Mouse (Mus musculus) hindbrain, embryonic 14.5 days (tissue): ENCODE results near the gene Fam241a. TPM values are rescaled to one million over a fixed set of nuclear protein-coding genes. Genes with fewer than 3 reads are reported as not detected.

Experiments used
- ATAC-seq: fragments of 200-750 bp; cut with Nextera tagmentation; 2 replicates; pipeline ENCODE4 v1.8.0; 2017; ENCODE audit warnings: moderate number of reproducible peaks, mild to moderate bottlenecking, moderate TSS enrichment, moderate library complexity; ENCODE audit not compliant: low FRiP score
- DNase-seq: peaks from one replicate; pipeline ENCODE4 v3.0.0-alpha.2; 2015; ENCODE audit warnings: low spot score
- H3K27ac ChIP-seq: fragments of 300-500 bp; sonication (generic); 2 replicates; pipeline ENCODE4 v1.5.1; 2014; ENCODE audit warnings: mild to moderate bottlenecking, moderate library complexity
- H3K27me3 ChIP-seq: fragments of 300-500 bp; sonication (generic); 2 replicates; pipeline ENCODE4 v1.6.1; 2014; ENCODE audit warnings: mild to moderate bottlenecking, low read length, mixed read lengths; ENCODE audit not compliant: control insufficient read depth, insufficient read depth
- H3K36me3 ChIP-seq: fragments of 300-500 bp; sonication (generic); replicated peaks from 2 replicates; pipeline ENCODE4 v1.6.1; 2014; ENCODE audit not compliant: control insufficient read depth, insufficient read depth
- H3K4me1 ChIP-seq: fragments of 300-500 bp; sonication (generic); replicated peaks from 2 replicates; pipeline ENCODE4 v1.6.1; 2014; ENCODE audit warnings: antibody characterized with exemption, low read length, mixed read lengths; ENCODE audit not compliant: control insufficient read depth, insufficient read depth
- H3K4me2 ChIP-seq: fragments of 300-500 bp; sonication (generic); replicated peaks from 2 replicates; pipeline ENCODE4 v1.6.1; 2014; ENCODE audit warnings: mild to moderate bottlenecking, moderate library complexity
- H3K4me3 ChIP-seq: fragments of 300-500 bp; sonication (generic); replicated peaks from 2 replicates; pipeline ENCODE4 v1.5.1; 2014; ENCODE audit warnings: mild to moderate bottlenecking, low read length
- H3K9ac ChIP-seq: fragments of 300-500 bp; sonication (generic); 2 replicates; pipeline ENCODE4 v1.6.1; 2014
- H3K9me3 ChIP-seq: fragments of 300-500 bp; sonication (generic); 2 replicates; pipeline ENCODE4 v1.6.1; 2016; ENCODE audit warnings: low read length; ENCODE audit not compliant: control insufficient read depth
- WGBS: fragments of 180-500 bp; shearing (Covaris S2); extraction: QIAGEN DNeasy Blood & Tissue Kit; methylation state at CpG from one replicate; pipeline ENCODE4 v1.1.7; 2014; 5-methylcytosine and 5-hydroxymethylcytosine counted together
- polyA plus RNA-seq: library from polyadenylated mRNA; unstranded; fragments of >200 nt; fragmentation: Nextera tagmentation; extraction: Ambion mirVana; gene quantifications from 2 replicates; pipeline ENCODE4 v1.2.1, GENCODE M21; 2014

The Fam241a gene
- polyA plus RNA-seq, 1 experiment from 2014 or later = 10.4 TPM

DNA sequence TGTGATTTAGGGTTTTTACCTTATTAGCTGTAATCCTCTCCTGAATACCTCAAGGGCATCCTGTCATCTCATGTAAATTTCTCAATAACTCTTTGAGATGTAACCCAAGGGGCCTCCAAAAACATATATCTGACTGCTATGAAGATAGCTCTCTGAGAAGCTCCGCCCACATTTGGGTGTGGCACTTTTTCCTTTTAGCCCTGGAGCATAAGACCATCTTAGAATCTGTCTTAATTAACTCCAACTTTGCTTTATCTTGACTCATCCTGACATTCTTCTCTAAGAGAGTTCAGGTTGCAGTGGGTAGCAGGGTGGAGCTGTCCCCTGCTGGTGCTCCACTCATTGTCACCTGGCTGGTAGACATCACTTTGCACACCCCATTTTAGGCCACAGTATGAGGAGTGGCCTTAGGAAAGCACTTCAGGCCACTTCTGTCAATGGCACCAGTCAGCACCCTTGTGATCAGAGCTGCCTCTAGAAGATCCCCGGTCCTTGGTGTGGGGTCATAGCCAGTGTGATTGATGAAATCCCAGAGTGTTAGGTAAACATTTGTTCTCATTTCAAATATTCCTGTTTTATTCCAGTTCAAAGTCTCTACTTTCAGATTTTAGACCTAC is 52.7 kb downstream of the Fam241a start:
- no peak overlapping the region for H3K4me2 ChIP-seq
- H3K27me3 ChIP-seq = no peaks in the 10 kb centered on the region
- H3K4me1 ChIP-seq = 0 out of 2 replicates have a peak, but pooled peaks cover 1% of the 10 kb centered on the region
- no peak overlapping the region for H3K4me3 ChIP-seq
- ATAC-seq = no peak
- H3K27ac ChIP-seq = no peak overlapping the region
- DNase-seq = no peak
- 0 out of 2 replicates have a peak, but pooled peaks cover 4% of the 10 kb centered on the region for H3K9me3 ChIP-seq
- 88% methylated on average over 2 of the region's 2 CpGs for WGBS
- no peak overlapping the region for H3K9ac ChIP-seq
- no peaks in the 10 kb centered on the region for H3K36me3 ChIP-seq

DNA sequence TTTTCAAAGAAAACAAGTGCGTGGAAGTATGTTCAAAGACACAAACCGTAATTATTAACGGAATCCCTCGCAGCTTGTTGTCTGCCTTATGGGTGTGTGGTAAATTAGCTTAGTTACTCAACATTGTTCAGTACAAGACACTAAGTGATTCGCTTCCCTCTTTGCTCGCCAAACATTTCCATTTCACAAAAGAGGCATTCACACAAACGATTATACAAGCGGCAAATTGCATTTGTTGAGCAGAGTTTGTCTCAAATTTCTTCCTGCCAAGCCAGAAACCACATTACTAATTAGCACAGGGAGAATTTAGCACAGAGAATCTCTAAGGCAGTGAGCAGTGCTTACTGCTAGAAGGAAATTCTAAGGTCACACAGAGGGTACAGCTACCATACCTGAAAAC is 54.2 kb downstream of the Fam241a start:
- Histone ChIP-seq H3K36me3 (no peaks in the 10 kb centered on the region), H3K9ac (no peak overlapping the region), H3K27me3 (0 out of 2 replicates have a peak, but pooled peaks cover 1% of the 10 kb centered on the region), H3K4me1 (peaks cover 7% of the 10 kb centered on the region), H3K4me3 (no peak overlapping the region), H3K4me2 (no peak overlapping the region), H3K27ac (no peak overlapping the region), H3K9me3 (0 out of 2 replicates have a peak, but pooled peaks cover 4% of the 10 kb centered on the region)
- DNase-seq (no peak), ATAC-seq (no peak)
- 82% methylated on average over 8 of the region's 8 CpGs for WGBS

DNA sequence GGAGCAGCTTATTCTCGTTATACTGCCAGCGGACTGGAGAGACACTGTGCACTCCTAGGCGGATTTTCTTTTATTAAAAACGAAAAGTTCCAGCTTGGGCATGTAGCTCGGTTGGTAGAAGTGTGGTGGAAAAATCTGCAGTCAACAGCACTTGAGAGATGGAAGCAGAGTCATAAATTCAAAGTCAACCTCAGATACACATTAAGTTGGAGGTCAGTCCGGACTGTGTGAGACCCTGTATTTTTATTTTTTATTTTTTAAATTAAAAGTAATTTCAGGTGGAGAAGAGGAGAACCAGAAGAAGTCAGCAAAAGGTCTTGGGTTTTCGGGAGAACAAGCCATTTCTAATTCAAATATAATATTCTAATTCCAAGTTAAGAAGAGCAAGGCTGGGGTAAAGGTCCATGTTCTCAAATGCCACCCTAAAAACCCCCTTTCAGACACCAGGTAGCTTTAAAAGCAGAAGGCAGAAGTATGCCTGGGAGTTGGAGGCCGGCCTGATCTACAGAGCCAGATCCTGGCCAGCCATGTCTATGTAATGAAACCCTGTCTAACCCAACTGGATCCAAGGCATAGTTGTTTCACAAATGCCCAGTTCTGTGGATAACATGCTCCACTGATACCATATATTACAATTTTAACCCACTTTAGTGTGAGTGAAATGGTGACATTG is 58.0 kb downstream of the Fam241a start:
- Histone ChIP-seq H3K4me3 (peak overlapping the region; percentile 95), H3K36me3 (0 out of 2 replicates have a peak, but pooled peaks cover under 1% of the 10 kb centered on the region), H3K9me3 (no peaks in the 10 kb centered on the region), H3K27ac (peak overlapping the region; percentile 89), H3K9ac (peak overlapping the region; percentile 95), H3K4me1 (peaks cover 27% of the 10 kb centered on the region), H3K27me3 (0 out of 2 replicates have a peak, but pooled peaks cover 2% of the 10 kb centered on the region), H3K4me2 (peak overlapping the region; percentile 84)
- DNase-seq (peak; percentile 35), ATAC-seq (no peak)
- WGBS = 33% methylated on average over 8 of the region's 8 CpGs

DNA sequence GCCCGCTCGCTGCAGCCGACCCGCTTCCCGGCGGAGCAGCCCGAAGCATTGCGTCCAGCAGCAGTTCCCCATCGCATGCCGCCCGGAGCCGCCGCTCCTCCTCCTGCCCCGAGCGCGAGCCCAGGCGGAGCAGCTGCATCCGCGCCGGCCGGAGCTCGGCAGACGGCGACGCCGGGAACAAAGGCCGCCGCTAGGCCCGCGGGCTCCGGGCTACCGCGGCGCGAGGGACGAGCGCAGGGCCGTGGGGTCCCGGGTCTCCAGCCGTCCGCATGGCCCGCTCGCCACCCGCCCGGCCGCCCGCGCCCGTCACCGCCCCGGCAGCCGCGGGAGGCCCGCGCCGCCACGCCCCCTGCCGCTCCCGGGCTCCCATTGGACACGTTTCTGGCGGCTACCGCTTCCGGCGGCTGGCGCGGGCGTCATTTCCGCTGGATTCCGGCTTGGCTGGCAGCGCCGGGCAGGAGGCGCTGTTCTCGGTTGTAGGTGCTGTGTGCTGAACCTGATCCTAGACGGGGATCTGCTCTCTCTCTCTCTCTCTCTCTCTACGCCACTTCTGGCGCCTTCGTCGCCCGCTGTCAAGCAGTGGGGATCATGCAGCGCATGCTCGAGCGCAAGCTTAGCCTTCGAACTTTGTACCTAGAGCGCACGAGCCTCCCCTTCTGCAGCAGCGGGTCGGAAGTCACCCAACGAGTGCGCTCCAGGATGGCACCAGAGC is 58.8 kb downstream of the Fam241a start, which contains the start of gene Ap1ar:
Gene Ap1ar, minus strand, starts transcription at position 370 of the 712 bp plus-strand sequence.
- Histone ChIP-seq H3K4me3 (peak within 1 kb of the TSS; percentile 95), H3K9me3 (no peaks in the 10 kb centered on the region), H3K4me1 (peaks cover 27% of the 10 kb centered on the region), H3K4me2 (peak within 1 kb of the TSS; percentile 84), H3K36me3 (0 out of 2 replicates have a peak, but pooled peaks cover 8% of the 10 kb centered on the region), H3K27me3 (0 out of 2 replicates have a peak, but pooled peaks cover 2% of the 10 kb centered on the region), H3K9ac (peak within 1 kb of the TSS; percentile 95), H3K27ac (peak within 1 kb of the TSS; percentile 89)
- DNase-seq (peak; percentile 97), ATAC-seq (peak; percentile 97)
- WGBS = under 1% methylated on average over 79 of the region's 89 CpGs

DNA sequence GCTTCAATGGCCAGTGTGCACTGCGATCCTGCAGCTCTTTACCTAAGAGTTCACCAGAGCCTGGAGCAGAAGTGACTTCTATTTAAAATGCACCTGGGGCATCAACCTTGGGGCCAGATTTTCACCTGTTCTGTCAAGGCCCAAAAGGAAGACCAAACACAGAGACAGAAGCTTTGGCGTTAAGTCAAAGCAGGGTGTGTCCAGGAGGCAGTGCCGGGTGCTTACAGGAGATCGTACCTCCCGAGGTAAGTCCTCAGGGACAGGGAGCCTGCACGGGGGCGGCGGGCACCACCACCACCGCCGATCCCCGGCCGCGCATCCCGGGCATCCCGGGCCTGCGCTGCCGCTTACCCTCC is 59.3 kb downstream of the Fam241a start:
- peak overlapping the region; percentile 95 for H3K9ac ChIP-seq
- 0 out of 2 replicates have a peak, but pooled peaks cover 2% of the 10 kb centered on the region for H3K27me3 ChIP-seq
- no peak; the same call in 1 of the 2 replicates for ATAC-seq
- H3K4me2 ChIP-seq = peak overlapping the region; percentile 84
- no peak for DNase-seq
- no peaks in the 10 kb centered on the region for H3K9me3 ChIP-seq
- WGBS = under 1% methylated on average over 17 of the region's 17 CpGs
- peak overlapping the region; percentile 89 for H3K27ac ChIP-seq
- H3K36me3 ChIP-seq = 0 out of 2 replicates have a peak, but pooled peaks cover 13% of the 10 kb centered on the region
- peak overlapping the region; percentile 95 for H3K4me3 ChIP-seq
- peaks cover 27% of the 10 kb centered on the region for H3K4me1 ChIP-seq

DNA sequence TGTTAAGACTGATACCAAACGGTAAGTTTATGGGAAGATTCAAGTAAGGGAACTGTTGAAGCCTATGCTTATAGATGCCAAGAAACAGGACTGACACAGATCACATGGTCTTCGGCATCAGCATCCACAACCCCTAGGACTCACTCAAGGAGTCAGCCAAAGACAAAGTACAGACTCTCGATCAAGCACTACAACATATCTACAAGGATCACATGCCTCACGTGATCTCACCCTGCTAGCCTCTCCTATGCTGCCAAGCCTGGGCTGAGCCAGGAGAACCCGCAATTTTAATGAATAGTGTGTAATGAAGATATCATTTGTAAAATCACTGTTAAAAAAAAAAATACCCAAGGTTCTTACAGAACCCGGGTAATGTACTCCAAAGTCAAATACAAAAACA is 60.5 kb downstream of the Fam241a start:
- H3K9ac ChIP-seq = peak overlapping the region; percentile 9; the same call in 1 of the 2 replicates
- H3K4me3 ChIP-seq = 0 out of 2 replicates have a peak overlapping the region, but pooled peaks have one; percentile 95
- DNase-seq (no peak), ATAC-seq (no peak)
- no peaks in the 10 kb centered on the region for H3K9me3 ChIP-seq
- H3K4me1 ChIP-seq = peaks cover 27% of the 10 kb centered on the region
- H3K36me3 ChIP-seq = peaks cover 20% of the 10 kb centered on the region; the same call in 1 of the 2 replicates
- H3K4me2 ChIP-seq = peak overlapping the region; percentile 84
- H3K27me3 ChIP-seq = 0 out of 2 replicates have a peak, but pooled peaks cover 2% of the 10 kb centered on the region
- WGBS = 86% methylated on average over 6 of the region's 6 CpGs
- H3K27ac ChIP-seq = no peak overlapping the region

DNA sequence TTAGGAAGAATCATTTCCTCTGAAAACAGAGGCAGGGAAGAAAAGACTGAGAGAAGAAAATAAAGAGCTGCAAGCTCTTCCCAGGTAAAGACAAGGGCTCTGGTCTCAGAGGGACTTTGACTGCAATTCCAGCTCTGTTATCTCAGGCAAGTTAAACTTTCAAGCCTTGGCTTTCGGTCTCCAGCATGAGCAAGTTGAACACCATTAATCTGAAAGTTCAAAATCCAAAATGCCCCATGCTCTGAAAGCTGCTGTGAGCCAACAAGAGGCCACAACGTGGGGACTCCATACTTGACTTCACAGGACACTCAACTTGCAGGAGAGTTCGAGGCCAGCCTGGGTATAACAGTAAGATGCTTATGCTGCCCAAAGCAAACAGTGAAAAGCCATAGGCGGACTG is 62.1 kb downstream of the Fam241a start:
- H3K36me3 ChIP-seq = peaks cover 21% of the 10 kb centered on the region; the same call in 1 of the 2 replicates
- H3K9me3 ChIP-seq = no peaks in the 10 kb centered on the region
- WGBS = 81% methylated on average over 4 of the region's 4 CpGs
- no peak overlapping the region for H3K4me2 ChIP-seq
- H3K4me3 ChIP-seq = no peak overlapping the region
- DNase-seq (no peak), ATAC-seq (no peak)
- H3K27me3 ChIP-seq = 0 out of 2 replicates have a peak, but pooled peaks cover 2% of the 10 kb centered on the region
- H3K27ac ChIP-seq = no peak overlapping the region
- H3K9ac ChIP-seq = no peak overlapping the region
- H3K4me1 ChIP-seq = peaks cover 27% of the 10 kb centered on the region

DNA sequence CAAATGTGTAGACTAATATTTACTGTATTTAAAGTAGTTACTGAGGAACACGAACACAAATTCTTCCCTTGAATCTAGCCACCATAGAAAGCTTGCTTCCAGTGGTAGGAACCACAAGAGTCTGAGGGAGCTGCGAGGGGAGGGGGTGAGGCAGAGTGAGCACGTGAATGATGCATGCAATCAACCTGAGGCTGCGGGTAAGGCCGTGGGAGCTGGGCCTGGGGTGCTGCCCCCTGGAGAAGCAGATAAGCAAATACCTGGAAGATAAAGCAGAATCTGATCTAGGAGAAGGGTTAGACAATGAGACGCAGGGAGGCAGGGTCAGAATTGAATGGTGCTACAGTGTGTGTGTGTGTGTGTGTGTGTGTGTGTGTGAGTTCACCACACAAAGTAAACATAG is 65.0 kb downstream of the Fam241a start:
- no peak for DNase-seq

DNA sequence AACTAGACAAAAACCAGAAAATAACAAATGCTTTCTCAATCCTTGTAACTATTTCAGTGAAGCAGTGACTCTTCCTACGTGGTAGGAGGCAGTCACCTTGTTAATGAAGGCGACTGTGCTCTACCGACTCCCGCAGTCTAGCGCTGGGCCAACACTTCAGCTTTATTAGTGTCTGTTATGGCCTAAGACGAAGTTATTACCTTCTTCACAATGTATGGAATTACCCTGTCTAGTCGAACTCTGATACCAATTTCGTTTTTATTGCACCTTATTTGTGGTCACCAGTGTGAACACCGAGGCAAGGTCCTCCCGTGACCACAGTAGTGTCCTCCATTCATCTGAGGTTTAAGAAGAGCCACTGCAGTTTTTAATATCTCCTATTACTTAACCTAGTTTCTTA is 65.9 kb downstream of the Fam241a start:
- Histone ChIP-seq H3K27me3 (no peaks in the 10 kb centered on the region), H3K36me3 (peaks cover 21% of the 10 kb centered on the region; the same call in 1 of the 2 replicates), H3K4me2 (no peak overlapping the region), H3K4me3 (no peak overlapping the region), H3K4me1 (peaks cover 12% of the 10 kb centered on the region), H3K9ac (no peak overlapping the region), H3K27ac (no peak overlapping the region), H3K9me3 (no peaks in the 10 kb centered on the region)
- 91% methylated on average over 10 of the region's 10 CpGs for WGBS
- ATAC-seq (no peak), DNase-seq (no peak)

More for the DNA sequence above, 65.0 kb downstream of the Fam241a start:
- H3K27ac ChIP-seq = no peak overlapping the region
- no peak overlapping the region for H3K4me2 ChIP-seq
- 72% methylated on average over 6 of the region's 6 CpGs for WGBS
- H3K36me3 ChIP-seq = peaks cover 21% of the 10 kb centered on the region; the same call in 1 of the 2 replicates
- H3K9me3 ChIP-seq = no peaks in the 10 kb centered on the region
- ATAC-seq = no peak
- H3K4me1 ChIP-seq = peaks cover 21% of the 10 kb centered on the region
- H3K4me3 ChIP-seq = no peak overlapping the region
- H3K9ac ChIP-seq = no peak overlapping the region
- H3K27me3 ChIP-seq = no peaks in the 10 kb centered on the region
